Mouse (Mus musculus) testis, postnatal 14 days (tissue): ENCODE results near the gene Brinp2.

ENCODE experiments used
- DNase-seq: peaks from one replicate; pipeline ENCODE4 v3.0.0; 2021; ENCODE audit warnings: low spot score

Brinp2 gene

DNA sequence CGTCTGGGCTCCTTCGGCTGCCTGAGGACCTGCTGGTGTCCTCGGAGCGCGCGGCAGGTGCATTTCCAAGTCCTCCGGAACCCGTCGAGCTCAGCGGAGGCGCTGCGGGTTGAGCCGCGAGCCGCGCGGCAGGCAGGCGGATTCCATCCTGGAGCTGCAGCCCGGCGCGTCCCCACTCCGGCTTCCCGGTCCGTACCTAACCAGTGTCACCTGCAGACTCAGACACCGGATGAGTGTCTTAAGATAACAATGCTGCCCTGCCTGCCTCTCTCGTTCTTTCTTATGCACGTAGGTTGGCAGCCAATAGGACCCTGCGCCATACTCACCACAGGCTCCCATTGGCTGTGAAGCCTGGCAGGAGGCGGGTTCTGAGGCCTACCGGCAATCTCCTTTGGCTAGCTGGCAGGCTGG, at the start of gene Brinp2:
Brinp2 (minus strand) TSS at position 276 of the 411 bp plus-strand sequence.
- DNase-seq = peak; percentile 85

GRCm38 (mm10) chr1:158400898-158401297, 44.8 kb upstream of the Brinp2 start:
- no peak for DNase-seq

GRCm38 (mm10) chr1:158397058-158397457, 40.9 kb upstream of the Brinp2 start:
- DNase-seq = no peak

GRCm38 (mm10) chr1:158390693-158391092, 34.6 kb upstream of the Brinp2 start:
- DNase-seq = no peak

- DNase-seq = no peak
Measured at GRCm38 (mm10) chr1:158388995-158389394, 32.9 kb upstream of the Brinp2 start.

DNA sequence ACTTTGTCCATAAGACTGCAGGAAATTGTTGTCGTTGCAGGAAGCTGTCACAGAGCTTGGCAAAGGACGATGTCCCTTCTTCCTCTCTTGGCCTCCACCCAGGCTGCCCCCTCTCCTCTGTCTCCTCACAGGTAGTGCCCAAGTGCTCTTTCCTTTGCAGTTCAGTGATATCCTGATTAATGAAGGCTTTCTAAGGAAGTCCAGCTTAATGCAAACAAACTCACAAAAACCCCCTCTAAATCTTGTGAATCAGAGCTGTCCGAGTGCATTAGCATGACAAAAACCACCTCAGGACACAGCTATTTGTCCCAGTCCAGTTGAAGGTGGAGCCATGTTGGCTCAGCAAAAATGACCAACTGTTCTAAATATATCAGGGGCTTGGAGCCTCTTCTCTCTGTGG, 30.7 kb upstream of the Brinp2 start:
- no peak for DNase-seq

DNA sequence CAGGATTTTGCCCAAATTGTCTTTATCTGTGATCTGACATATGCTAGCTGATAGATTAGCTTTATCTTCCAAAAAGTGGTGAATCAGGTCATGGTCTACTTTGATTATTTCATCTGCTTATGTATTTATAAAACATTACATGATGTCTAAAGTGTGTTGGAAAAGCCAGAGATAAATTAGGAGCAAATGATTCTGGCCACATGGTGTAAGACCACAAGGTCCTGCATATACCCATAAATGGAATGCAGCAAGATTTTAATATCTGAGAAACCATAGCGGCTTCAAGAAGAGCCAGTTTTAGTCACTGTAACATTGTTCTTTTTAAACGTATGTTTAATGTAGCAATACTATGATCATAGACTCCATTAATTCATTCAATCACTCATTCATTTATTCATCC, 29.2 kb upstream of the Brinp2 start:
- no peak for DNase-seq

- DNase-seq = no peak
Measured at GRCm38 (mm10) chr1:158383210-158383609, 27.1 kb upstream of the Brinp2 start.

DNA sequence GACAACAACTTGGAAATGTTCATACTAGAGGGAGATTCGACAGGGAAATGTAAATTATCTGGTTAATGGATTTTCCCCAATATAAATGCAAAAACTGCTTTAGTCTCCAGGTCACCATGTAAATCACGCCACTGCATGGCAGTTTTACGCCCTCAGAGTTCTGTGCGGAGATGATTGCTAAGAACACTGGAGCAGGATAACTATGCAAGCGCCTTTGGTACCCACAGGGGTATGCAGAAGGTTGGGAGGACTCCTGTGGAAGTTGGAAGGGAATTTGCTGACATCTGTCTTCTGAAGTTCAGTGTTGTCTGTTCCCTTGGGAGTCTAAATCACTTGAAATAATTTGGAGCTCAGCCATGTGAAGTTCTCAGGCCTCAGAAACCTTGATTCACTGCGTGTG, 26.2 kb upstream of the Brinp2 start:
- no peak for DNase-seq

DNA sequence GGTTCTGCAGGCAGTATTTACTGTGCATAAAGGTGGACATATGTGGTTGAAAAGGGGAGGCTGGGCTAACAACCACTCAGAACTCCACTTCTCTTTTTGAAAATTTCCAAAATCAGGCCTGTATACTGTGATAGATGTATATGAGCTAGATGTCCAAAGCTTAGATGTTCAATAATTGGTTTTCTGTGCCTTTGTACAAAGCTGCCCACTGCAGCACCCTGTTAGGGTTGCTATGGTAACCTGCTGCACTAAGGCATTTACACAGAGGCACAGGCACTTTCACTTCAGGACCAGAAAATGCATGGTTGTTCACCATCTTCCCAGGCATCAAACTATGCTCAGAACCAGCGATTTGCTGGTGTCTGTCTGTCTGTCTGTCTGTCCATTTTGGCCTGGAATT, 8.3 kb upstream of the Brinp2 start:
- DNase-seq = no peak

- no peak for DNase-seq
Measured at GRCm38 (mm10) chr1:158362292-158363101, 6.4 kb upstream of the Brinp2 start.

DNA sequence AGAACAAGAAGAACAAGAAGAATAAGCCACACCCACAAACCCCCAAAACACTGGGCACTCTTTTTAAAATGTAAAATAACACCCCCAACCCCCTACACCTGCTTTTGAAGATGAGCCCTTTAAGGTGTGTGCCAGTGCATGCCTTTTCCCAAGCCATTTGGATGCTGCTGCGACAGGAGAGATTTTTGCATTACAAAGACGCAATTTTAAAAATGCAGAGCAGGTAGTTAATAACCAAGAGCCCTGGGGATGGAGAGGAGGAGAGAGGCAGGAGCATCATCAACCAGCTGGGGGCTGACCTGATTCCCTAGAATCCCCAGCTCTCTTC, 5.8 kb upstream of the Brinp2 start, which contains the start of gene Astn1:
Astn1 (plus strand) TSS at position 310 of the 328 bp plus-strand sequence.
- no peak for DNase-seq

DNA sequence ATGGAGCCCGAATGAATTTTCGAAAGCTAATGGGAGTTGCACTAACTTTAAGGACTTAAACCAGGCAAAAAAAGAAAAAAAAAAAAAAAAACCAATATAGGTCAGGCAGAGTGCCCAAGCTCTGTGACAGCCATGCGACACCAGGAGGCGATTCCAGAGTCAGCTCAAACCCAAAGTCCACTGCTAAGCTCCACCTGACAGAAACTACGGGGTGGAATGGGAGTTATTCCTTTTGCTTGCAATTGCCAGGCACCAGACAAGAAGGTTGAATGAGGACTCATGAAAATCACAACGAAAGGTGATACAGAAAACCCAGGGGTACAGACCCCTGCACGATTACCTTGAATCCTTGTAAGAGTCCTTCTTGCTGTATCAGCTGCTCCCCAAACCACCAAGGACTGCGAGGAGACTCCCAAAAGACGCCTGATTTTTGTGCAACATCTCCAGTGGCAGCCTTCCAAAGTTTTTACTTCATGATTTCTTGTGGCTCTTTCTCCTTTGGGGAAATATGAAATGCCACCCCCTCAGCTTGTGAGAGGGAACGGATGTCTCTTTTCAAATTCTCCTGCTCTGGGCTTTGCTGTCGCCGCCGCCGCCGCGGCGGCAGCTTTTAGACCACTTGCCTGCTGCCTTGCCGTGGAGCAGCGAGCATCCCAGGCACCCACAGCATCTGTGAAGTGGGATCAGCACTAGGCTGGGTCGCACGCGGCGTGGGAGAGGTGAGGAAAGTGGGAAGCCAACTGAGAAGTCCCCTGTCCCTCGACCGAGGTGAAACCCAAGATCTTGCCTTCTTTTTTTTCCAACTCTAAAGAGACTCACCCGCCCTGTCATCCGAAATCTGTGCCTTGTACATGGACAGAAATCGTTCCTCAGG, 712 bp downstream of the Brinp2 start:
- DNase-seq = peak; percentile 4

- no peak for DNase-seq
Measured at GRCm38 (mm10) chr1:158353656-158354371, 2.3 kb downstream of the Brinp2 start.

DNA sequence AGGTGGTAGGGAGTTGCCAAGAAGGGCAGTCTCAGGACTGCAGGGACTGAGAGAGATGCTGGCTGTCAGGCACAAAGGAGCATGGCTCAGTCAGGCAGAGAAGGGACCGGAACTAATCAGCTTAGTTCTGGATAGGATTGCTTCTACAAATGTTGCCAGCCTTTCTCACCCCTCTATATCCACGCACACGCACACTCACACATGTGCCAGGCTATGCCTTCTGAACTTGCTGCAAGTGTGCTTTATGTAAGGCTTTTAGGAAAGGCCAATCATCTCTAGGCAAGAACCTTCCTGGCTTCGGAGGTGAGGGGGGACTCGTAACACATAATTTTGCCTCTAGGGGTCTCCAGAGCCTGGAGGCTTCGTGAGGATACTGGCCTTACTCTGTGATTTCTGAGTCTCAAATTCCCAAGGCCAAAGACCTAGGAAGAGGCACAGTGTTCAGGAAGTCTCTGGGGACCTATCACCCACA, 12.8 kb downstream of the Brinp2 start:
- DNase-seq = no peak

- no peak for DNase-seq
Measured at GRCm38 (mm10) chr1:158328839-158329238, 27.3 kb downstream of the Brinp2 start.

DNA sequence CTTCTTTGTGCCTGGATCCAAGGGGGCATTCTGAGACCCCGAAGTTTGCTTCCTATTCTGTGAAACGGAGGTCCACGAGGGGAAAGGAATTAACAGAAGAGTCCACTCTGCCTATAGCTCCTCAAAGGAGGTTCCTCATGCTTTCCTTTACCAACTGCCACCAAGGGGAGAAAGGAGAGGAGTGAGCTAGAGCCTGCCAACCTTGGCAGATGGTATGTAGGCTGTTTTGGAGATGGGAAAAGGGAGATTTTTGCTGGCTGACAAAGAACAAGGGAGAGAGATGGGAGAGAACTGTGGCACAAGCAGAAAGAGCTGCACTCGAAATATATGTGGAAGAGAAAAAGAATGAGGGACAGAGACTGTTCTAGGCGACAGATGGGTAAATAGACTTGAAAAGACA, 28.0 kb downstream of the Brinp2 start:
- DNase-seq = no peak

- DNase-seq = no peak
Measured at GRCm38 (mm10) chr1:158323325-158323724, 32.8 kb downstream of the Brinp2 start.

- DNase-seq = no peak
Measured at GRCm38 (mm10) chr1:158310426-158311156, 45.5 kb downstream of the Brinp2 start.

- DNase-seq = no peak
Measured at GRCm38 (mm10) chr1:158297042-158297441, 59.1 kb downstream of the Brinp2 start.

DNA sequence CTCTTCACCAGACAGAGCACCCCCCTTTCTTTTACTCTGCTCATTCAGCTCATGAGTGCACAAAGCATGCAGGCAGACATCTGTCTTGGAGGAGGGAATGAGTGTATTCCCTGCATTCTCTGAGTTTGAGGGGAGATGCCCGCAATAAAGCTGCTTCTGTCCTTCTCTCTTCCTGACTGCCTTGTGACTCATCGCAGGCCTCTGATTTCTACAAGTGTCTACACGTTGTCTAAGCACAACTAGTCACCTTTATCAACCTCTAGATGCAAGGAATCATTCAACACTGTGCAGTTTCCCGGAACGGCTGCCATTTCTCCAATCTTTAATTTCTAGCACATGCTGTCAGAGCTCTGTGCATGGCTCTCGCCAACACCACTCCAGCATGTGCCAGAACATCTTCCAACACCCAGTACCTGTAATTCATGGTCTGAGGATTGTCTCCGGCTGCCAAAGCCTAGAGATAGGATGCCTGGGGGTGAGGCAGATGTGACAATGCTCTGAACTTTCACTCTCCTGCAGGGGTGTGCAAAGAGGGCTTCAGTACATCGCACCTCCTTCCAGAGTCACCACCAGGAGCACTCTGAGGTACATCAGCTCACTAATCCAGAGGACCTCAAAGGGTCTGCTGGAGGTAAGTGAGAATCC, 59.7 kb downstream of the Brinp2 start:
- no peak for DNase-seq
